Mouse (Mus musculus) MEL-GATA-1-ER (cell line): Measurements from ENCODE around the gene Gm11060.

ENCODE experiments used
- DNase-seq: peaks from one replicate; pipeline ENCODE4 v3.0.0-alpha.2; 2012; ENCODE audit warnings: low read depth; ENCODE audit errors: extremely low read depth

Gm11060 gene

DNA sequence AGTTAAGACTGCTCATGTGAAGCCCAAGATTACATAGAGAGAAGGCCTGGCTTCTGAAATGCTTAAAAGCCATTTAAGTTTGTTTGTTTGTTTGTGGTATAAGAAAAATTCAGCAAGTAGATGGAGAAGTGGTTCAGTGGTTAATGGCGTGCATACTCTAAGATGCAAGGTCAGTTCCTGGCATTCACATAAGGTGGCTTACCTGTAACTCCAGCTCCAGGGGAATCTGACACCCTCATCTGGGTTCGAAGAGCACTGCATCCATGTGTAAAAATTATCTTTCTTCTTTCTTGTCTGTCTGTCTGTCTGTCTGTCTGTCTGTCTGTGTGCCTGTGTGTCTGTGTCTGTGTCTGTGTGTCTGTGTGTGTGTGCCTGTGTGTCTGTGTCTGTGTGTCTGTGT is at the start of gene Gm11060:
Gm11060 (plus strand) TSS at position 301 of the 400 bp plus-strand sequence.
- DNase-seq, result no peak

DNA sequence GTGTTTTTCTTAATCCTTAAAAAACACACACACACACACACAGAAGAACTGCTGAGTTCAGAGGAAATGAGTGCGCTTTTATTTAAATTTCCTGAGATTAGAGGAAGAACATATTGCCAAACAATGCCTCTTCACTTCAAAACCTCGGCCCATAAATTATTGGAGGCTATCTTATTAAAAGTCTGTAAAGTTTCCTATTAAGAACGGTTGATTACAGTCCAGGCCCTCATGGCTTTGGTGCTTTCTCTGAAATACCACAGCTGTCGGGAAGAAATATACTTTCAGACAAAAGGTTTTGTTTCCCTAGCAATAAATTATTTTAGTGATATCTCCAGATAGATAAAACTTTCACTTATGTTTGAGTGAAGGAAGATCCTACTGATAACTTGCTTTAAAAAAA is 48.7 kb upstream of the Gm11060 start:
- DNase-seq, result no peak

DNA sequence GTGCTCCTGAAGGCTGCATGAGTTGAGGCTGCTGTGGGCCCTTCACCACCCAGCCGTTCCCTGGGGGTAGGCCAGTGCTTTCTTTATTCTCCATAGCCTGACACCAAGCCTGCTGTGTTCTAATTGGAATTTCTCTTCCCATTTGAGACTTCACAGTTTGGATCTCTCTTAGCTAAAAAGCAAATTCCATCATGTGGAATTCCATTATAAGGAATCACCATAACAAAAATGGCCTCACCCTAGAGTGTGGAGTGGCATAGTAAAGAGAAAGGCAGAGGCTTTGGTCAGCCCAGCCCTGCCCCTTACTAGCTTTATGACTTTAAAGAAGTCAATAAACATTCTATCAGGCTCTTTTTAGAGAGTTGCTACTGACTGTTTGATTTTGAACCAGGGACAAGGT is 43.5 kb upstream of the Gm11060 start:
- no peak for DNase-seq

- DNase-seq, result no peak
Measured at GRCm38 (mm10) chr2:105055529-105055928, 36.3 kb upstream of the Gm11060 start.

GRCm38 (mm10) chr2:105058577-105059116 is 33.2 kb upstream of the Gm11060 start:
- no peak for DNase-seq

DNA sequence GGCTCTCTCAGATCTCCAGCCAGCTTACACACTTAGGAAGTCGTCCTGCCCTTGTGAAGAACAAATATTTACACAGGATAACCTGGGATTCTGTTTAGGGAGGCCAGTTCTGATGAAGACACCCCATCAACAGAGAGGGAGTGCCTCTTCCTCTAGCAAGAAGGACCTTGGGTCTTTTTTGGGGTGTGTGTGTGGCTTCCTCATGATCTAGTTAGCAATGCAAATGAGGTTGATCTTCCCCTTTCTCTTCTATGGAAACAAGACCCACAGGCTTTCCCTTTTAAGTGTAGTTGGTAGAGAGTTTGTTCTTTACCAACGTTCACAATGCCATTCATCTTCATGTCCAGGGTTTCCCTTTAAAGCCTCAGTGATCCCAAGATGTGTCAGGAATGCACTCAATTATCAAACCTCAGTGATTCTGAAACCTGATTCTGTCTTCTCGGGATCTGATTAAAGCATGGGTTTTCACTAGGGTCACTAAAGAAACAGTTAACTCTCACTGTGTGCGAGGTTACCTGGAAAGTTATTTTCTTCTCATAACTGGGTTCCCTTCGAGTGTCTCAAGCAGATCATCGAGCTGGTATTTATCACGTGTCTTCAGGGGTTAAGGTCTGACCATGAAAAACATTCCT is 29.0 kb upstream of the Gm11060 start:
- no peak for DNase-seq

DNA sequence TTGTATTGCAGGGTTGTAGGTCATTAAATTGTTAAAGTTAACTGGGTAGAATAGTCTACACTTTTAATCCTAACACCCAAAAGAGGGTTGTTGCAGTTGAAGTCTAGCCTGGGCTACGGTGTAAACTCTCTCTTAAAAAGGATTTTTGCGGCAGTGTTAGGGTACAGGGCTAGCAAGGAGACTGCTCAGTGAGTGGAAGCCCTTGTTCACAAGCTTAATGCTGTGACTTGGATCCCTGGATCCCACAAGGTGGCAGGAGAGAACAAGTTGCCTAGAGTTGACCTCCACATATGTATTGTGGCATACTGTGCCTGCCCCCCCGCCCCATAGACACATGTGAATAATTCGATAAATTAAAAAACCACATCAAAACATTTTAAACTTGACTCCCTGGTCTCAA is 19.3 kb upstream of the Gm11060 start:
- no peak for DNase-seq

DNA sequence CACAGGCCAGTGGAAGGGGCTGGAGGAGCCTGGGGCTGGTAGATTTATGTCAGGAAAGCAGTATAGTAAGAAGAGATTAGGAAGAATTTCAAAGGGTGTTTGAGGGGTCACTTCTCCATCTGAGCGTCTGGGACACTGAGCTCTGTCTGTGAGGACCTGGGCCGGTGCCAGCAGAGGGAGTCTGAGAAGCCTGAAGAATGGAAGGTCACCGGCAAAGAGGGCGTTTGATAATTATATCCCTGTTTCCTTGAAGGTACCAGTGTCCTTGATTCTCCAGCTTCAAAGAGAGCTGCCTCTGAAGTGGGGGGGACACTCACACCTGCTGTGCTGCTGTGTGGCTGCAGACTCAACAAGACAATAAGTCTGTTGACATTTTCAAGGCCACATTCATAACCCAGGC is 17.6 kb upstream of the Gm11060 start:
- DNase-seq, result no peak

DNA sequence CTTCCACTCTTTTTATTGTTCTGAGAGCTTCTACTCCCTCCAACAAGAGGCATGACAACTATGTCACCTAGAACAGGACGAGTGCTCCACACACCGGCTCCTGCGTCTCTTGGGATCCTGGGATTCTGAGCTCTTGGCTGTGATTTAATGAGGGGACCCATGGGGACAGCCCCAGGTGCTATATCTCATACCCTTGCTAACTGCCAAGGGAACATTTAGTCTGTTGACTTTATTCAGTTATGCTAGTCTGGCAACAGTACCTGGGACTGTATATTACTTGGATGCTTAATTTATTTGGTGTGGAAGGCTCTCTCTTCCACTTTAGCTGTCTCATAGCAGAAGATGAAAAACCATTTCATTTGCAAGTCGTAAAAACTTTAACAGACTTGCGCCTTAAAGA is 16.0 kb upstream of the Gm11060 start:
- DNase-seq, result no peak

GRCm38 (mm10) chr2:105077151-105077550 is 14.7 kb upstream of the Gm11060 start:
- DNase-seq, result no peak

DNA sequence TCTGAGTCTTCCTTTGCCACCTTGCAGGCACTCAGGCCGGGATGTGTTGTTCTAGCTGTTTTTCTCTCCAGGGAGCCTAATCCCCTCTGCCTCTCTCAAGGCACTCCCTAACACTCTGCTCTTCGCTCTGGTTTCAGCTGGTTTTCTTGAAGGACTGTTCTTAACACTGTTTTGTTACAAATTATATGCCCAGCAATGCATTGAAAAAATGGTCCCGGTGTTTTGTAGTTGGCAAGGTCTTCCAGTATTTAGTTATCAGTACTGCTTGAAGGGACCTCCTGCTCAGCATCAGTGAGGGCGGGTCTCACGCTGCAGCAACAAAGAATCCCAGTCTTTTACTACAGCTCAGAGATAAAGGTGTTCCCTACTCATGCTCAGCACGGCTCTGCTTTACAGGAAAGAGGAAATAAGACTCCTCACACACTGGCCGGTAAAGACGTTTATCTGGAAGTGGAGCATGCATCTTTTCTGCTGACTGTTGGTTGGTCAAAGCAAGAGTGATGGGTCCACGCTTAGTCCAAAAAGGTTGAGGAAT is 9.5 kb upstream of the Gm11060 start:
- DNase-seq, result no peak

DNA sequence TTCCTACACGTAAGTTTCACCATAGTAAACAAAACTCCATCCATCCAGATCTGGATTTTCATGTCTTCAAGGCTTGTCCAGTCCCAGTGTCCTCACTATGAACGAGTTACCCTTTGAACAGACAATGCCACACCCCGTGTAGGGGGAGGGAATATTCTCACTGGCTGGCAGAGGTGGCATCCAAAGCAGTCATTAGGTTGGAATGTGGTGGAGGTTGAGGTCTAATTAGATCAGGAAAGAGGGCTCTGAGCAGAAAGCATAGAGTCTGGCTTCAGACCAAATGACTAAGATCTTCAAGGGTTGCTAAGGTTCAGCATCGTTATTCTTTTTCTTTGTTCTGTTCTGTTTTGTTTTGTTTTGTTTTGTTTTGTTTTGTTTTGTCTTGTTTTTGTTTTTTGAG is 7.8 kb upstream of the Gm11060 start:
- DNase-seq, result no peak

GRCm38 (mm10) chr2:105086081-105086480 is 5.7 kb upstream of the Gm11060 start:
- DNase-seq, result no peak

DNA sequence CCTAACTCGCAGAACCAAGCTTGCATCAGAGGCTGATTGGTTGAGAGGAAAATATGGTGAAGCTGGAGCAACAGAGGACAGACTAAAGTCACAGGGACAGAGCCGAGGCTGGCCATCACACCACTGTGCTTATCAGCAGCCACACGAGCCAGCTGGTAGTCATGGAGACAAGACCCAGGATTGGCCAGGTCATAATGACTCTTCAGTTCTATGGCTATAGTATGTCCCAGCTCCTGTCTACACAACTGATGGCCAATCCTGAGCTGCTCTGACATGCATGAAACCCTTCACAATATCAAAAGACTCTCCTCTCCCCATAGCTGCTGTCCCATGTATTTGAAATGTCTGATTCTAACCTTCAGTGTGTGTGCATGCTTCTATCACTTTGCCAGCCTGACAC is 3.8 kb upstream of the Gm11060 start:
- DNase-seq, result no peak

GRCm38 (mm10) chr2:105089083-105089482 is 2.7 kb upstream of the Gm11060 start:
- no peak for DNase-seq

DNA sequence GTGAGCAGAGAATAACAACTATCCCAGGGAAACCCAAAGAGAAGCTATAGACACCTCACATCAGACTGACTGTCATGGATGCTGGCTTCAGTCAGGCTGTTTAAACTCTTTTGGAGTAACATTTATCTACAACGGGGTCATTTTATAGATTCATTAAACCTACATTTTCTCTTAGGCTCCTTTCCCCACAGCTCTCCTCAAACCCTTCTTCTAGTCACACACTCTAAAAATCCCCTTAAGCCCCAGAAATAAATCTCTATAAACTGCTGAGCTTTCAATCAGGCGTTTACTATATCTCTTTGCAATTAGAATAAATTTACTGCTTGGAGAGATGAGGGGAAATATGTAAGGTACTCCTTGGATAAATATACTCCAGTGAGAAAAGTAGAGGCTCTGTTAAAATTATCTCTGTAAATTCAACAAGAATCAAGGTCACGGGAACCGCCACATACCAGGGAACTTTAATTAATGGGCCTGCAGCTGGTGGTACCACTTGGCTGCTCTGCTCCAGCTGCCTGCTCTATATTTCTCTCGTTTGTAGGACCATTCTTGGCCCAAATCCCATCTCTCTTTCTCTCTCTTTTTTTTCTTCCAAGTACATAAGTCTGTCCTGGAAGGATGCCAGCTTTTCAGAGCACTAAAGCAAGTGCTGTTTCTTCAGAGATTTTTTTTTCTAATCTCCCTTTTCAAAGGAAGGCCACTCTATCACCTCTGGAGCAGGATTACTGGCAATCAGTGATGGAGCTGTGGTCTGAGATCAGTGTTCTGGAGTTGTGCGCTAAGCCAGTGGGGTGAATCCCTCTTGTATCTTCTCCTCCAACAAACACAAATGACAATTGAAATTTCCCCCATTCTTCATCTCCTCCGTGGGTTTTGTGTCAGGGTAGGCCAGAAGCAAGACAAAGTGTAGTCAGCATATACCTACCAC is 2.0 kb upstream of the Gm11060 start:
- DNase-seq, result no peak

DNA sequence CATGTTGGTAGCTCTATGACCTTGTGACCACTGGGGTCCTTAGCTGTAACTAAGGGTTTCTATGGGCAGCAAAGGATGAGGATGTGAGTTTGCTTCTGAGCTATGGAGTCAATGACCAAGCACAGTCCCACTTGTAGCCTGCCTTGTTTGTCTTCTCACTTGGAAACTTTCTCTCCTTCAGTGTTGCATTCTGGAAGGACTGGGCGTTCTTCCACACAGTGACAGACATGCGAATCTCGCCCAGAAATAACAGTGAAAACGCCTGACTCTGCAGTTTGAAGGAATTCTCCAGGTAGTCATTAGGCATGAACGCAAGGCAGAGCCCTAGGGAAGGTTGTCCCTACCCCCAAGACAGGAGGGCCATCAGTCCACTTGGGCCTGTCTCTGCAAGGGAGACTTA is 827 bp upstream of the Gm11060 start:
- no peak for DNase-seq

DNA sequence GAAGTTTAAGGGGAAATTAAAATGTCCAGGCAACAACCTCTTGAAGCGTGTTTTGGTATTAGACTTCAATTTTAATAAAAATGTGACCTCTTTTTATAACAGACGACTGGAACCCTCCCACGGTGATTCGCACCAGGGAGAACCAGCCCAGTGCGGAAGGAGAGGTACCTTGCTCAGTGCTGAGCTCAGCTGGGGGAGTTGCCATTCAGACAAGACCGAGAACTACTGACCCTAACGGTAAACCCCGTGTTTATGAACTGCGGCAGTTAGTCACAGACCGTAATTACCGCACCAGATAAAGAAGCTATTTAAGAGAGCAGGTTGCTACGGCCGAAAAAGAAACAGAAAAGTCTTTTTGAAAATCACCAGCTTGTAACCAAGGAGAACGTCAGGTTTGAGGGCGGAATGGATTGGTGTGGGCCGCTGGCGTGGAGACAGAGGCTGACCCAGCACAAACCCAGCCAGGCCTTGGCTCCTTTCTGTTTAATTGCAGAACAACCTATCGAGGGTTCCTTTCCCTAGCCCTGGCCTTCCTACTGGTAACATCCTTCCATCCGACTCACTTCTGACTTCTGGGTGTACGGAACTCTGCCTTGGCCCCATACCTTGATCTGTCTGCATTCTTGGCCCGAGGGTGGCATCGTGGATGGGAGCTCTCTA is 5.6 kb downstream of the Gm11060 start:
- no peak for DNase-seq

- DNase-seq, result no peak
Measured at GRCm38 (mm10) chr2:105099410-105099809, 7.6 kb downstream of the Gm11060 start.

DNA sequence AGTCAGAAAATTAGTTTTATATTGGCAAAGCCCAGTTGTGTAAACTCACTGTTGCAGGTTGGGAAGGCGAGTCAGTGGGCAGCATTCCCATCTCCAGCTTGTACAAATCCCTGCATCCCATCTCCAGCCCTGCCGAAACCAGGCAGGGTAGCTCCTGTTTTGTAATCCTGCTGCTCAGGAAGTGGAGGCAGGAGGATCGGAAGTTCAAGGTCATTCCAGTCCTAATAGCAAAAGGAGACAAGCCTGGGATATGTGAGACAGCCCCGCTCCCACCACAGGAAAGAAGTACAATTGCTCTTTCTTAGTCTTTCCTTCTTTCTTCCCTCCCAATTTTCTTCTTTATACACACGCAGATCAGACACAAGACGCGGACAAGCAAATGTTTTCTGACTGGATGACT is 8.7 kb downstream of the Gm11060 start:
- DNase-seq, result no peak

GRCm38 (mm10) chr2:105108703-105109158 is 16.9 kb downstream of the Gm11060 start:
- no peak for DNase-seq

GRCm38 (mm10) chr2:105114074-105114473 is 22.3 kb downstream of the Gm11060 start:
- DNase-seq, result peak; percentile 52
